Mouse (Mus musculus): Measurements from ENCODE around the gene M6pr.

GRCm38 (mm10) chr6:122274546-122274945 is 34.0 kb upstream of the M6pr start:
- TF ChIP-seq POLR2A (IDR thresholded peaks at IDR 0.05; ENCODE audit: control insufficient read depth, extremely low read depth, insufficient read depth, low read length, poor library complexity) (no peak), CTCF (IDR thresholded peaks at IDR 0.05; ENCODE audit: borderline replicate concordance, control insufficient read depth, extremely low read depth, insufficient read depth, low read length, poor library complexity) (no peak)
